Mouse (Mus musculus) brown adipose tissue, adult 24 weeks (tissue): ENCODE measurements around the gene Gm12253. TPM values are rescaled to one million over a fixed set of nuclear protein-coding genes. Genes with fewer than 3 reads are reported as not detected.

ENCODE experiments used
- H3K27ac ChIP-seq: fragments of 200-500 bp; replicated peaks from 2 replicates; pipeline ENCODE4 v1.5.1; 2012; ENCODE audit warnings: low read depth, mild to moderate bottlenecking, low read length
- H3K4me1 ChIP-seq: fragments of 200-500 bp; 2 replicates; pipeline ENCODE4 v1.6.1; 2012; ENCODE audit warnings: low read length, mixed read lengths; ENCODE audit not compliant: control insufficient read depth, insufficient read depth, insufficient read length
- H3K4me3 ChIP-seq: fragments of 200-500 bp; 2 replicates; pipeline ENCODE4 v1.5.1; 2012; ENCODE audit warnings: low read depth, mild to moderate bottlenecking, low read length, moderate library complexity; ENCODE audit not compliant: insufficient read depth
- polyA plus RNA-seq: library from polyadenylated mRNA; stranded (reverse); fragments of >200 nt; gene quantifications from 2 replicates; pipeline ENCODE4 v1.2.4, GENCODE M21; 2012; ENCODE audit not compliant: missing spikeins, insufficient read depth, insufficient read length

Gene Gm12253
- not detected in 2 replicates for polyA plus RNA-seq

DNA sequence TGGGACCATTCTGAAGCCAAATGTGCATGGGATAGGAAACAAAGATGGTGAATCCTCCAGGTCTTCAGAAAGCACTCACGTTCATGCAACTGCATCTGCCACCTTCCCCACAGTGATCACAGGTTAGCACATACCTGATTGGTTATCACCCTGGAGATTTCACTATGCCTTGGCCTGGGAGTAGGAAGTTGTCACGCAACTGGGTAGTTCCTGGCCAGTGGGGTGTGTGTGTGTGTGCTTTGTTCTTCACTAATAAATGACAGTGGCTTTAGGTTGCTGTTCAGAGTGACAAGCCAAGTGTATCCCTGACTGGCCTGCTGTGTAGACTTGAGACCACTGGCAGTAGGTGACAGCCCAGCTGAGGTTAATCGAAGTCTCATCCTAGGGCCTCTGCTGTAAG is at the start of gene Gm12253:
Gene Gm12253 (plus strand): TSS at position 301 of the 400 bp plus-strand sequence.
- Histone ChIP-seq H3K4me1 (no peaks in the 10 kb centered on the region), H3K4me3 (no peak within 1 kb of the TSS), H3K27ac (no peak within 1 kb of the TSS)

DNA sequence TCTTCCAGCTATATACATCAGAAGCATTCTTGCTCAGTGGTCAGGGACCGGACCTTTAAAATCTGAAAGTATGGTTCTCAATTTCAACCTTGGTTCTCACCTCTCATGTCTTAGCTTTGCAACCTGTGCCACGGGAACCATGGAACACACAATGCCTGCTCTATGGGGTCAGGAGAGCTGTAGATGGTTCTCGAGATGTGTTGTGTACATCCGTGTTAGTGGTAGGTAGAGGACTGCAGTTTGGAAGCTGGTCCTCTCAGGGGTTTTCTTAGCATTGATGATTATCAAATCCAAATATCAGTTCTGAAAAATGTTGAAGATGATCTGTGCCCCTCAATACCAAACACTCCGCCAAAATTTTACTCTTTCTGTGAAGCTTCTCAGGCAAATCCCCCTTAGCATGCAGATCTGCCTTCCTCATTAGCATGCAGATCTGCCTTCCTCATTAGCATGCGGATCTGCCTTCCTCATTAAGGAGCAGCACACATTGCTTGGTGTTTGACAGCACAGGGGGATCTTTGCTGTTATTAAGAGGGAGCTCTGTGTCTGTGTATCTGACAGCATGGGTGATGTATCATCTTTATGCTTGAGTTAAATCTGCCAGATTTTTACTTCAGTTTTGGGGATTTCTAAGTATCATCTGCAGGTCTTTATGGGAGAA is 32.2 kb upstream of the Gm12253 start:
- H3K27ac ChIP-seq: no peak overlapping the region
- no peak overlapping the region for H3K4me3 ChIP-seq
- H3K4me1 ChIP-seq: no peaks in the 10 kb centered on the region

GRCm38 (mm10) chr11:58400655-58401054 is 31.7 kb upstream of the Gm12253 start:
- Histone ChIP-seq H3K4me3 (no peak overlapping the region), H3K27ac (no peak overlapping the region), H3K4me1 (no peaks in the 10 kb centered on the region)

- H3K4me3 ChIP-seq: no peak overlapping the region
- no peaks in the 10 kb centered on the region for H3K4me1 ChIP-seq
- H3K27ac ChIP-seq: no peak overlapping the region
Observed at GRCm38 (mm10) chr11:58408066-58408465, 24.3 kb upstream of the Gm12253 start.

DNA sequence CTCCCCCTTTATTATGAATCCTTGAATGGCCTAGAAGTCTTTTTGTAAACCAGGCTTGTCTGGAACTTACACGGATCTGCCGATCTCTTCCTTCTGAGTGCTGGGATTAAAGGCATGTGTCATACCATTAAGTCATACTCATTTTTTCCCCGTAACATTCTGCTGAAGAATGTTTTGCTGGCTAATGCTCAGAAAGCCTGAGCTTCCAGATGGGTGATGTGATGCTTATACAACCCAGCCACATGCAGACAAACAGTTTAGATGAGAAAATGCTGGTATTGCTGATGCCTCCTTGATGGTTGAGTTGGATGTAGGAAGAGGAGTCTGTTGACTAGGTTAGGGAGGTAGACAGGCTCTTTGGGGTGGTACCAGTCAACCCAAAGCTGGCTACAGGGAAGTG is 14.0 kb upstream of the Gm12253 start:
- no peak overlapping the region for H3K4me3 ChIP-seq
- no peak overlapping the region for H3K27ac ChIP-seq
- no peaks in the 10 kb centered on the region for H3K4me1 ChIP-seq

- no peaks in the 10 kb centered on the region for H3K4me1 ChIP-seq
- no peak within 1 kb of the TSS for H3K4me3 ChIP-seq
- H3K27ac ChIP-seq: no peak within 1 kb of the TSS
Observed at GRCm38 (mm10) chr11:58420815-58421214, 11.5 kb upstream of the Gm12253 start, which contains the start of gene 1810065E05Rik. Gene 1810065E05Rik, plus strand, starts transcription at chr11:58421111.

DNA sequence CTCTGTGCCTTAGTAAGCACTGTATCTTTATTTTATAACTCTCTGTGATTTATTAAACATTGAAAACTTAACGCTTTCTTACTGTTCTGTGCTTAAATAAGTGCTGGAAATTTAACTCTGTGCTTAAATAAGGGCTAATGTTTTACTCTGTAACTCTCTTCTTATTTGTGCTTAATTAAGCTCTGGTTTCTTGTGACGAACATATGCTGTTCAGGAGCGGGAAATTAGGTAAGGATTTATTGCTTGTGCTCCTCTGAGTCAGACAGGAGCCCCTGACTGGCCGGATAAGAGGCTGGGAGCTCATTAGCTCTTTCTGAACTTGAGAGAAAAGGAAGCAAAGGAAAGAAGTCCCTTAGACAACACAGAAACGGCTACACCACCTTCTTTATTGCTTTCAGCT is 5.5 kb downstream of the Gm12253 start:
- H3K27ac ChIP-seq: no peak overlapping the region
- no peaks in the 10 kb centered on the region for H3K4me1 ChIP-seq
- no peak overlapping the region for H3K4me3 ChIP-seq

DNA sequence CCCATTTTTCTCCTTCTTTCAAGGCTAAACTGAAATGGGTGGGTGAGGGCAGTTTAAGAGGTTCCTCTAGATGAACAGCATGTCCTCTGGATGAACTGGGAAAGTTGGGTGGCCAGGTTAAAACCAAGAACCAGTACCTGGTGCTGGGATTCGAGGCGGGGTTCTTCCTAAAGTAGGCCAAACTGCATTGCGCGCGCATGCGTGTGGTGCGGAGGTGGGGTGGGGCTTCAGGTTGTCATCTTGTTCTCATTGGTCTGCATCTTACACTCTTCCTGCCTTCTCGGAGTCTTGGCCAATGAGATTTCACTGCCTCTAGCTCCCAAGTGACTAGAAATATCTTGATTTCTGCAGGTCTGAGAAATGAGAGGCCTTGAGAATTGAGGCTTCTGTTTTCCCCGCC is 20.4 kb downstream of the Gm12253 start, which contains the start of gene Lypd9:
Gene Lypd9 (minus strand): TSS at position 165 of the 400 bp plus-strand sequence.
- no peaks in the 10 kb centered on the region for H3K4me1 ChIP-seq
- H3K27ac ChIP-seq: no peak within 1 kb of the TSS
- H3K4me3 ChIP-seq: no peak within 1 kb of the TSS

DNA sequence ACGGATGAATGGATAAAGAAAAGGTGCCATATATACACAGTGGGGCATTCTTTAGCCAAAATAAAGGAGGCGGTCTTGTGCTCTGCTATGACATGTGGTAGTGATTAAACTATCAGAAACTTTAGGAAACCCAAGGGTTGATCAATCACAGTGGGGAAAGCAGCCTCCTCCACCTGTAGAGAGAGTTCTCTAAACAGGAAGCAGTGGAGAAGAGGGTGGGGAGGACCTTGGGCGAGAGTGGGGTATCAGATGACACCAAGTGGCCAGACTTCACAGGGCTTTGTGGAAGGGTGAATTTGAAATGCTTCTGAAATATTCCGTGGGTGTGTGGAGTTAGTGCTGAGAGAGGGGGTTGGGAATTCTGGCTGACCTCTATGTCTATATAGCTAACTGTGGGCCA is 21.2 kb downstream of the Gm12253 start:
- Histone ChIP-seq H3K4me1 (no peaks in the 10 kb centered on the region), H3K27ac (no peak overlapping the region), H3K4me3 (no peak overlapping the region)

GRCm38 (mm10) chr11:58462170-58462569 is 29.8 kb downstream of the Gm12253 start, which contains the start of gene Olfr30:
Gene Olfr30, minus strand, starts transcription at chr11:58462270.
- Histone ChIP-seq H3K27ac (no peak within 1 kb of the TSS), H3K4me3 (no peak within 1 kb of the TSS), H3K4me1 (no peaks in the 10 kb centered on the region)

Other genes starting within 250 kb of the Gm12253 start
- 10.2 and 13.9 TPM in 2 replicates for gene Igtp, start 233.0 kb upstream of the Gm12253 start, polyA plus RNA-seq
- gene Irgm2, start 232.9 kb upstream of the Gm12253 start, polyA plus RNA-seq: 7.5 and 7.9 TPM in 2 replicates
- not detected in 2 replicates for gene 4930438A08Rik, start 157.8 kb upstream of the Gm12253 start, polyA plus RNA-seq
- gene Zfp692, start 125.5 kb upstream of the Gm12253 start, polyA plus RNA-seq: 2.0 and 2.6 TPM in 2 replicates
- gene Zfp672, start 102.2 kb upstream of the Gm12253 start, polyA plus RNA-seq: 54.9 and 75.8 TPM in 2 replicates
- 19.5 and 20.6 TPM in 2 replicates for gene Sh3bp5l, start 101.8 kb upstream of the Gm12253 start, polyA plus RNA-seq
- gene Lypd8, start 53.5 kb upstream of the Gm12253 start, polyA plus RNA-seq: not detected in 2 replicates
- gene 1810065E05Rik, start 11.4 kb upstream of the Gm12253 start, polyA plus RNA-seq: not detected in 2 replicates
- gene Lypd9, start 20.4 kb downstream of the Gm12253 start, polyA plus RNA-seq: not detected in 2 replicates
- not detected in 2 replicates for gene Olfr30, start 29.7 kb downstream of the Gm12253 start, polyA plus RNA-seq
- not detected in 2 replicates for gene Olfr332, start 60.0 kb downstream of the Gm12253 start, polyA plus RNA-seq
- not detected in 2 replicates for gene Olfr331, start 70.0 kb downstream of the Gm12253 start, polyA plus RNA-seq
- gene Olfr330, start 102.3 kb downstream of the Gm12253 start, polyA plus RNA-seq: not detected in 2 replicates
- not detected in 2 replicates for gene Olfr329-ps, start 113.9 kb downstream of the Gm12253 start, polyA plus RNA-seq
- gene Olfr328, start 123.1 kb downstream of the Gm12253 start, polyA plus RNA-seq: not detected in 2 replicates
- gene Olfr224, start 138.0 kb downstream of the Gm12253 start, polyA plus RNA-seq: not detected in 2 replicates
- gene Olfr325, start 145.2 kb downstream of the Gm12253 start, polyA plus RNA-seq: not detected in 2 replicates
- not detected in 2 replicates for gene Olfr324, start 162.6 kb downstream of the Gm12253 start, polyA plus RNA-seq
- not detected in 2 replicates for gene 2210407C18Rik, start 183.5 kb downstream of the Gm12253 start, polyA plus RNA-seq
- gene Olfr323, start 197.9 kb downstream of the Gm12253 start, polyA plus RNA-seq: not detected in 2 replicates
- not detected in 2 replicates for gene Trim58, start 207.9 kb downstream of the Gm12253 start, polyA plus RNA-seq
- gene Olfr322, start 226.2 kb downstream of the Gm12253 start, polyA plus RNA-seq: not detected in 2 replicates
- not detected in 2 replicates for gene Olfr320, start 248.5 kb downstream of the Gm12253 start, polyA plus RNA-seq